Mouse (Mus musculus) neural tube, embryonic 12.5 days (tissue): ENCODE data around the gene Phlda3. TPM values are rescaled to one million over a fixed set of nuclear protein-coding genes. Genes with fewer than 3 reads are reported as not detected.

Experiments used
- ATAC-seq: fragments of 200-750 bp; cut with Nextera tagmentation; 2 replicates; pipeline ENCODE4 v1.8.0; 2017; ENCODE audit warnings: low read depth, mild to moderate bottlenecking, moderate TSS enrichment, moderate library complexity; ENCODE audit not compliant: low FRiP score
- H3K27ac ChIP-seq: fragments of 300-500 bp; sonication (generic); 2 replicates; pipeline ENCODE4 v1.5.1; 2016
- H3K27me3 ChIP-seq: fragments of 300-500 bp; sonication (generic); replicated peaks from 2 replicates; pipeline ENCODE4 v1.6.1; 2016; ENCODE audit warnings: mild to moderate bottlenecking
- H3K36me3 ChIP-seq: fragments of 300-500 bp; sonication (generic); 2 replicates; pipeline ENCODE4 v1.6.1; 2016; ENCODE audit warnings: mild to moderate bottlenecking
- H3K4me1 ChIP-seq: fragments of 300-500 bp; sonication (generic); 2 replicates; pipeline ENCODE4 v1.6.1; 2016
- H3K4me2 ChIP-seq: fragments of 300-500 bp; sonication (generic); replicated peaks from 2 replicates; pipeline ENCODE4 v1.6.1; 2016; ENCODE audit warnings: mild to moderate bottlenecking
- H3K4me3 ChIP-seq: fragments of 300-500 bp; sonication (generic); 2 replicates; pipeline ENCODE4 v1.5.1; 2016
- H3K9ac ChIP-seq: fragments of 300-500 bp; sonication (generic); 2 replicates; pipeline ENCODE4 v1.6.1; 2016; ENCODE audit warnings: mild to moderate bottlenecking
- H3K9me3 ChIP-seq: fragments of 300-500 bp; sonication (generic); 2 replicates; pipeline ENCODE4 v1.6.1; 2016; ENCODE audit warnings: mild to moderate bottlenecking
- WGBS: fragments of 180-500 bp; shearing (Covaris S2); methylation state at CpG from one replicate; pipeline ENCODE4 v1.1.7; 2016; 5-methylcytosine and 5-hydroxymethylcytosine counted together
- polyA plus RNA-seq: library from polyadenylated mRNA; unstranded; fragments of >200 nt; fragmentation: Nextera tagmentation; extraction: Ambion mirVana; gene quantifications from 2 replicates; pipeline ENCODE4 v1.2.1, GENCODE M21; 2016

The Phlda3 gene
- polyA plus RNA-seq, 1 experiment from 2014 or later: 21.9 TPM

GRCm38 (mm10) chr1:135731897-135732684, 33.8 kb upstream of the Phlda3 start:
- Histone ChIP-seq H3K9ac (no peak overlapping the region), H3K4me3 (no peak overlapping the region), H3K27me3 (no peaks in the 10 kb centered on the region), H3K27ac (no peak overlapping the region), H3K4me2 (0 out of 2 replicates have a peak overlapping the region, but pooled peaks have one; percentile 3), H3K36me3 (no peaks in the 10 kb centered on the region), H3K4me1 (peaks cover 56% of the 10 kb centered on the region), H3K9me3 (no peaks in the 10 kb centered on the region)
- 43% methylated on average over 11 of the region's 11 CpGs for WGBS
- ATAC-seq: no peak

DNA sequence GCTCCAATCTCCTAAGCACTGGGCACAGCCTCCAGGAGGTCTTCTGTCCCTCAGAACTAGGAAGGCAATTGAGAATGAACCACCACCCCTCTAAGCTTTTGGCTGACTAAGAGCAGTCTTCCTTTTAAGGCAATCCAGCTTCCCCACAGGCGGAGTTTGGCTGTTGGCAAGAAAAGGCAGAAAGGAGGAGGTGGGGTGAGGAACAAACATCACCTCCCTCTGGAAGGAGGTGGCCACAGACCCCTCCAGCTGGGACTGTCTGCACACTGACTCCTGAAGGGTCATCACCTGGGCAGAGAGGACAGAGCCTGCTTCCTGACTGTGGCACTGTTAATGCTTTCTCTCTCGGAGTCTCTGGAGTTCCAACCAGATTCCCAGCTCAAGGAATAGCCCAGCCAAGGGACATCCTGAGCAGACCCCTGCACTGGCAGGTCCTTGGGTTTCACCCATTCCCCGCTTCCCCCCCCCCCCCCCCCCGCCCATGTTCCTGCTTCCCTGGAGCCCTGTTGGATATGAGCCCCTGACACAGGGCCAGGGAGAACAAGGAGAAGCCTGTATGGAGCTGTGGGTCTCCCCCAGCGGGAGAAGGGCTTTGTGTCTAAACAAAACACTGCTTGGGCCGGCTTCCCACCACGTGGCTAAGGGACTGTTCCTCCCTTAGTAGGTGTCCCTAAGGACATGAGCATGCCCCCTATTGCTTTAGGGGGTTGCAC, 31.5 kb upstream of the Phlda3 start:
- no peak overlapping the region for H3K27ac ChIP-seq
- H3K27me3 ChIP-seq: no peaks in the 10 kb centered on the region
- H3K36me3 ChIP-seq: no peaks in the 10 kb centered on the region
- no peak overlapping the region for H3K4me3 ChIP-seq
- H3K4me2 ChIP-seq: 0 out of 2 replicates have a peak overlapping the region, but pooled peaks have one; percentile 17
- H3K4me1 ChIP-seq: peaks cover 48% of the 10 kb centered on the region
- H3K9ac ChIP-seq: no peak overlapping the region
- WGBS: 27% methylated on average over 7 of the region's 7 CpGs
- no peaks in the 10 kb centered on the region for H3K9me3 ChIP-seq
- no peak for ATAC-seq

DNA sequence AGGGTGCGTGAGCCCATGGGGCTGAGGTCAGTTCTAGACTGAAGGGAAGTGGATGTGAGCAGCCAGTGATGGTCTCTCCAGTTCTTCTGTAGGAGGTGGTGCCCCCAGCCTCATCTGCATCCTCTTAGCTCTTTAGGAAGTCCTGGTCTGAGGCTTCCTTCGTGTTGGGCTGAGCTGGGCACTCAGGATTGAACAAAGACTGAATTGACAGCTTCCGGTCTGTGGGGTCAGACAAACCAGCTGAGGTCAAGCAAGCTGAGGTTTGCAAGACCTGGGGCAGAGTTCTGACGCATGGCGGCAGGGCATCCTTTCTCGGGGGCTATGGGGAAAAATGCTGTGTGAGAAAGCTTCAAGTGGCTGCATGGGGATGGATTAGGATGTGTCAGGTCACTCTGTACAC, 30.5 kb upstream of the Phlda3 start:
- Histone ChIP-seq H3K36me3 (no peaks in the 10 kb centered on the region), H3K9me3 (no peaks in the 10 kb centered on the region), H3K4me2 (no peak overlapping the region), H3K9ac (no peak overlapping the region), H3K27ac (no peak overlapping the region), H3K4me3 (no peak overlapping the region), H3K4me1 (peaks cover 44% of the 10 kb centered on the region), H3K27me3 (no peaks in the 10 kb centered on the region)
- no peak for ATAC-seq
- 43% methylated on average over 6 of the region's 6 CpGs for WGBS

DNA sequence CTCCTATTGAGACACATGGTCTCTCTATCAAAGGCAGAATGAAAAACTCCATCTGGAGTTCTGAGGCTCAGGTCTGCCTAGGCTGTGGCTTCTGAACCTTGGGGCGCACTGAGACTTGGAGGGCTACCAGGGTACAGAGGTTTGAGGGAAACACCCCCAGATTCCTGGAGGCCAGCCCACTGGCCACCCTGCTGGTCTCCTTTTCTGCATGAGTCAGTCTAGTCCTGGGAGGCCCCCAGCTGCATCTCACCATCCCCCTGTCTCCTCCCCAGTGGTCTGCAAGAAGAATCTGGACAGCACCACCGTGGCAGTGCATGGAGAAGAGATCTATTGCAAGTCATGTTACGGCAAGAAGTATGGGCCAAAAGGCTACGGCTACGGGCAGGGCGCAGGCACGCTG, 20.9 kb upstream of the Phlda3 start:
- 89% methylated on average over 7 of the region's 7 CpGs for WGBS
- no peaks in the 10 kb centered on the region for H3K9me3 ChIP-seq
- no peaks in the 10 kb centered on the region for H3K27me3 ChIP-seq

GRCm38 (mm10) chr1:135746248-135746647, 19.7 kb upstream of the Phlda3 start:
- Histone ChIP-seq H3K4me2 (no peak overlapping the region), H3K4me1 (peaks cover 3% of the 10 kb centered on the region), H3K27ac (no peak overlapping the region), H3K9me3 (no peaks in the 10 kb centered on the region), H3K9ac (no peak overlapping the region), H3K36me3 (peaks cover 6% of the 10 kb centered on the region; the same call in 1 of the 2 replicates), H3K27me3 (no peaks in the 10 kb centered on the region), H3K4me3 (no peak overlapping the region)
- WGBS: 82% methylated on average over 4 of the region's 4 CpGs
- no peak for ATAC-seq

More for the DNA sequence above, 20.9 kb upstream of the Phlda3 start:
- Histone ChIP-seq H3K4me1 (peaks cover 8% of the 10 kb centered on the region), H3K27ac (no peak overlapping the region), H3K4me3 (no peak overlapping the region), H3K36me3 (peaks cover 6% of the 10 kb centered on the region; the same call in 1 of the 2 replicates), H3K4me2 (no peak overlapping the region), H3K9ac (no peak overlapping the region)
- no peak for ATAC-seq

DNA sequence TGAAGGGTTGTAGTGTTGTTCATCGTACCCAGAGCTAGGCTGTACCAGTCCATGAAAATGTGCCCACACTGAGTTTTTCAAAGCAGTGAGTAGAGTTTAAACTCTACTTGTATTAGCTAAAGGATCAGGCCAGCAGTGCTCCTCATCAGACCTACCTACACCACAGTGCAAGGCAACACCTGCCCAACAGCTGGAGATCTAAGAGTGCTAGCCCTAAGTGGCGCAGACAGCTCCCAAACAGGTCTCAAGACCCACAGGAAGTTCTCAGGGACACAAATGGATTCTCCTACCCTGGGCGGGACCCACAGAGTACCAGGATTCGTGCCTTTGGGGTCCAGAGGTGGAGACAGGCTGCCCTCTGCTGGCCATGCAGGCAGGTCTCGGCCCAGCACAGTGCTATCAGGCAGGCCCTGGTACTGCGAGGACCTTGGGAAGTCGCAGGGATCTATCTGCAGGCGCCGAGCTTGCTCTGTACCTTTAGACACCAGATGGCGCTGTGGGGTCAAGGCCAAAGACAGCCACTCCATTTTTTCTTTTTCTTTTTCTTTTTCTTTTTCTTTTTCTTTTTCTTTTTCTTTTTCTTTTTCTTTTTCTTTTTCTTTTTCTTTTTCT, 13.1 kb upstream of the Phlda3 start:
- Histone ChIP-seq H3K27ac (no peak overlapping the region), H3K4me1 (no peaks in the 10 kb centered on the region), H3K9me3 (no peaks in the 10 kb centered on the region), H3K4me3 (no peak overlapping the region), H3K36me3 (0 out of 2 replicates have a peak, but pooled peaks cover 3% of the 10 kb centered on the region), H3K27me3 (no peaks in the 10 kb centered on the region; the same call in 1 of the 2 replicates), H3K4me2 (no peak overlapping the region), H3K9ac (no peak overlapping the region)
- peak; percentile 97 for ATAC-seq
- 14% methylated on average over 10 of the region's 10 CpGs for WGBS

DNA sequence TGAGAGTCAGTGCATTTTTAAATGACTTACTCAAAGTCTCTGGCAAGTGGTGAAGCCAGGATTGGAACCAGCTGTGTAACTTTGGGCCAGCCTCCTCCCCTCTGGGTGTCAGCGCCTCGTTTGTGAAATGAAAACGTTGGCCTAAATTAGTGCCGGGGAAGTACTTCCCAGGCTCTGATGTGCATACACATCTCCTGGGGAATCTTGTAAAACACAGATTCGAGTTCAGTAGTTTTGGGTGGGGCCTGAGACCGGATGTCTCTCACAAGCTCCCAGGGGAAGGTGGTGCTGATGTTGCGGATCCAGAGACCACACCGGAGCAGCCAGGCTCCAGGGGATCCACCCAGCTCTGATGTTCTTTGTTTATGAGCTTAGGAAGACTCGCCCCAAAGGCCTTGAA, 10.6 kb upstream of the Phlda3 start:
- Histone ChIP-seq H3K4me2 (no peak overlapping the region), H3K9ac (no peak overlapping the region), H3K4me1 (no peaks in the 10 kb centered on the region), H3K36me3 (no peaks in the 10 kb centered on the region), H3K9me3 (no peaks in the 10 kb centered on the region), H3K27me3 (no peaks in the 10 kb centered on the region; the same call in 1 of the 2 replicates), H3K27ac (no peak overlapping the region), H3K4me3 (no peak overlapping the region)
- WGBS: 70% methylated on average over 9 of the region's 9 CpGs
- ATAC-seq: no peak

DNA sequence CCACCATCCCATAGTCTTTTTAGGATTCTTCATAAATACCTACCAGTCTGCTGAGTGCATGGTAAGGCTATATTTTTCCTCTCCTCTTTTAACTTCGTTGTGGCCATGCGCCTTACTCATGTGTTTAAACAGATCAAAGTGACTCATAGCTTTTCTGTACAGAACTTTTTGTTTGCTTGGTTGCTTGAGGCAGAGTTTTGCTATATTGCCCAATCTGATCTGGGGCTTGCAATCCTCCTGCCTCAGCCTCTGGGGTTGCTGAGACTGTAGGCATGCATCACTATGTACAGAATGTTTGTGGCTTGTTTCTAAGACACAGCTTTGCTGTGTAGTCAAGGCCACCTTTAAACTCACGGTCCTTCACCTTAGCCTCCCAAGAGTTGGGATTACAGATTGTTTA, 10.0 kb upstream of the Phlda3 start:
- no peaks in the 10 kb centered on the region for H3K9me3 ChIP-seq
- H3K36me3 ChIP-seq: no peaks in the 10 kb centered on the region
- H3K4me1 ChIP-seq: no peaks in the 10 kb centered on the region
- no peak for ATAC-seq
- H3K4me3 ChIP-seq: no peak overlapping the region
- whole genome bisulfite sequencing: 90% methylated on average over 3 of the region's 3 CpGs
- H3K4me2 ChIP-seq: no peak overlapping the region
- no peak overlapping the region for H3K27ac ChIP-seq
- H3K9ac ChIP-seq: no peak overlapping the region
- no peaks in the 10 kb centered on the region; the same call in 1 of the 2 replicates for H3K27me3 ChIP-seq

- Histone ChIP-seq H3K4me2 (no peak overlapping the region), H3K9ac (no peak overlapping the region), H3K27ac (no peak overlapping the region), H3K9me3 (no peaks in the 10 kb centered on the region), H3K27me3 (no peaks in the 10 kb centered on the region; the same call in 1 of the 2 replicates), H3K4me1 (no peaks in the 10 kb centered on the region), H3K4me3 (no peak overlapping the region), H3K36me3 (no peaks in the 10 kb centered on the region)
- no peak for ATAC-seq
- WGBS: 79% methylated on average over 8 of the region's 8 CpGs
Measured at GRCm38 (mm10) chr1:135757287-135757686, 8.6 kb upstream of the Phlda3 start.

GRCm38 (mm10) chr1:135759685-135760084, 6.2 kb upstream of the Phlda3 start:
- no peak overlapping the region for H3K4me3 ChIP-seq
- no peaks in the 10 kb centered on the region for H3K36me3 ChIP-seq
- no peak for ATAC-seq
- H3K4me1 ChIP-seq: no peaks in the 10 kb centered on the region
- H3K27ac ChIP-seq: no peak overlapping the region
- no peak overlapping the region for H3K9ac ChIP-seq
- no peak overlapping the region for H3K4me2 ChIP-seq
- H3K27me3 ChIP-seq: no peaks in the 10 kb centered on the region; the same call in 1 of the 2 replicates
- H3K9me3 ChIP-seq: no peaks in the 10 kb centered on the region
- WGBS: 35% methylated on average over 4 of the region's 4 CpGs

GRCm38 (mm10) chr1:135760216-135760615, 5.7 kb upstream of the Phlda3 start:
- Histone ChIP-seq H3K27ac (no peak overlapping the region), H3K4me2 (no peak overlapping the region), H3K9ac (no peak overlapping the region), H3K4me1 (no peaks in the 10 kb centered on the region), H3K27me3 (no peaks in the 10 kb centered on the region; the same call in 1 of the 2 replicates), H3K36me3 (no peaks in the 10 kb centered on the region), H3K9me3 (no peaks in the 10 kb centered on the region), H3K4me3 (no peak overlapping the region)
- WGBS: 74% methylated on average over 8 of the region's 8 CpGs
- ATAC-seq: no peak

GRCm38 (mm10) chr1:135761728-135762127, 4.2 kb upstream of the Phlda3 start:
- Histone ChIP-seq H3K9ac (no peak overlapping the region), H3K27ac (no peak overlapping the region), H3K9me3 (no peaks in the 10 kb centered on the region), H3K36me3 (no peaks in the 10 kb centered on the region), H3K4me1 (peaks cover 14% of the 10 kb centered on the region), H3K4me3 (no peak overlapping the region), H3K27me3 (no peaks in the 10 kb centered on the region; the same call in none of the 2 replicates), H3K4me2 (no peak overlapping the region)
- 95% methylated on average over 5 of the region's 5 CpGs for WGBS
- ATAC-seq: no peak
